ENCODE assay signal across 21 mouse cellular contexts in the genomic region with DNA sequence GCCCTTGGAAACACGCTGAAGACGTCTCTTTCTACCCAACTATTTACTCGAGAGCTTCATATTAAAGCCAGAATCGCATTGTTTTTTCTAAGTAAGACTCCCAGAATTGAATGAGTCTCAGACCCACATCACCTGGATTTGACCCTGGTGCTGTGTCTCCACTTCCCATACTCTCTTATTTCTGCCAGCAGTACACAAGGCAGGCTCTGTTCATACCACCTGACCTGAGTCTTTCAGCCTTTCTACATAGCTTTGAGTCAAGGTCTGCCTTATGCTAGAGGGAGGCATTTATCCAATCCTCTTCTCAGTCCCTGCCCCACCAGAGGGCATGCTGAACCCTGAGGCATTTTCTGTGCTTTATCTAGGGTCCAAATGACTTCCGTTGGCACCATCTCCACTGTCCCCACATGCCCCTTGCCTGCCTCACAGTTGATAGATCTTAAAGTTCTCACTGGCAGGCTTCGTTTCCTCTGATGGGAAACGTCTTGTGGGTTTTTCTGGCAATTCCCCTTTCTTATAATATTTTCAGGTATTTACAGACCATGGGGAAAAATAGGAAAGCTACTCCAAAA.
"Had no signal": no experiment of that assay in that cellular context is flagged by ENCODE, and none has a peak within 500 bp of the region (broad histone marks: within the 10 kb centered on the region; RNA-seq: fewer than 3 reads in every experiment).

No protein-coding gene starts in this region.

- DNase-seq: kidney, adult 11 months; kidney, adult 8-10 months; kidney, postnatal 10 days; kidney, postnatal 36 days; layer of hippocampus, postnatal 36 days; liver; lung, adult 2 months; lung, postnatal 14 days; lung, postnatal 4 days; right cerebral cortex, postnatal 25 days; spleen, adult 18-20 months; thymus, adult 18-20 months; thymus, postnatal 36 days had no signal

- H3K36me3 ChIP-seq: kidney, embryonic 15.5 days; liver, embryonic 12.5 days; liver, embryonic 15.5 days; midbrain, embryonic 12.5 days; midbrain, embryonic 15.5 days; neural tube, embryonic 12.5 days; neural tube, embryonic 15.5 days had no signal

- H3K4me2 ChIP-seq: kidney, embryonic 15.5 days; liver, embryonic 12.5 days; liver, embryonic 15.5 days; midbrain, embryonic 12.5 days; midbrain, embryonic 15.5 days; neural tube, embryonic 12.5 days; neural tube, embryonic 15.5 days had no signal

- ATAC-seq: liver, embryonic 12.5 days; midbrain, embryonic 15.5 days had no signal

- H3K27ac ChIP-seq: kidney, embryonic 15.5 days; left cerebral cortex, adult 2 months; liver, embryonic 12.5 days; liver, embryonic 15.5 days; midbrain, embryonic 12.5 days; midbrain, embryonic 15.5 days; neural tube, embryonic 12.5 days; neural tube, embryonic 15.5 days had no signal

- H3K9ac ChIP-seq: kidney, embryonic 15.5 days; liver, embryonic 12.5 days; liver, embryonic 15.5 days; midbrain, embryonic 12.5 days; midbrain, embryonic 15.5 days; neural tube, embryonic 12.5 days; neural tube, embryonic 15.5 days had no signal

- H3K9me3 ChIP-seq: kidney, embryonic 15.5 days; liver, embryonic 12.5 days; liver, embryonic 15.5 days; midbrain, embryonic 12.5 days; midbrain, embryonic 15.5 days; neural tube, embryonic 12.5 days; neural tube, embryonic 15.5 days had no signal

- H3K27me3 ChIP-seq: kidney, embryonic 15.5 days; liver, embryonic 12.5 days; liver, embryonic 15.5 days; midbrain, embryonic 12.5 days; midbrain, embryonic 15.5 days; neural tube, embryonic 12.5 days; neural tube, embryonic 15.5 days had no signal

- H3K4me3 ChIP-seq: kidney, embryonic 15.5 days; left cerebral cortex, adult 2 months; liver, embryonic 12.5 days; liver, embryonic 15.5 days; midbrain, embryonic 12.5 days; midbrain, embryonic 15.5 days; neural tube, embryonic 12.5 days; neural tube, embryonic 15.5 days had no signal

- H3K4me1 ChIP-seq: kidney, embryonic 15.5 days; liver, embryonic 12.5 days; liver, embryonic 15.5 days; midbrain, embryonic 12.5 days; midbrain, embryonic 15.5 days; neural tube, embryonic 12.5 days; neural tube, embryonic 15.5 days had no signal
